Mouse (Mus musculus) urinary bladder, postnatal 4 days (tissue): ENCODE data around the gene Igfbp2.
A peak's percentile ranks its signal among the peaks of the same experiment; 100 is the strongest.

Source experiments
- DNase-seq, 2 experiments: peaks; one replicate each; pipeline ENCODE4 v3.0.0; 2021 to 2022; ENCODE audit warnings: low spot score in 2 of 2

Igfbp2 gene

DNA sequence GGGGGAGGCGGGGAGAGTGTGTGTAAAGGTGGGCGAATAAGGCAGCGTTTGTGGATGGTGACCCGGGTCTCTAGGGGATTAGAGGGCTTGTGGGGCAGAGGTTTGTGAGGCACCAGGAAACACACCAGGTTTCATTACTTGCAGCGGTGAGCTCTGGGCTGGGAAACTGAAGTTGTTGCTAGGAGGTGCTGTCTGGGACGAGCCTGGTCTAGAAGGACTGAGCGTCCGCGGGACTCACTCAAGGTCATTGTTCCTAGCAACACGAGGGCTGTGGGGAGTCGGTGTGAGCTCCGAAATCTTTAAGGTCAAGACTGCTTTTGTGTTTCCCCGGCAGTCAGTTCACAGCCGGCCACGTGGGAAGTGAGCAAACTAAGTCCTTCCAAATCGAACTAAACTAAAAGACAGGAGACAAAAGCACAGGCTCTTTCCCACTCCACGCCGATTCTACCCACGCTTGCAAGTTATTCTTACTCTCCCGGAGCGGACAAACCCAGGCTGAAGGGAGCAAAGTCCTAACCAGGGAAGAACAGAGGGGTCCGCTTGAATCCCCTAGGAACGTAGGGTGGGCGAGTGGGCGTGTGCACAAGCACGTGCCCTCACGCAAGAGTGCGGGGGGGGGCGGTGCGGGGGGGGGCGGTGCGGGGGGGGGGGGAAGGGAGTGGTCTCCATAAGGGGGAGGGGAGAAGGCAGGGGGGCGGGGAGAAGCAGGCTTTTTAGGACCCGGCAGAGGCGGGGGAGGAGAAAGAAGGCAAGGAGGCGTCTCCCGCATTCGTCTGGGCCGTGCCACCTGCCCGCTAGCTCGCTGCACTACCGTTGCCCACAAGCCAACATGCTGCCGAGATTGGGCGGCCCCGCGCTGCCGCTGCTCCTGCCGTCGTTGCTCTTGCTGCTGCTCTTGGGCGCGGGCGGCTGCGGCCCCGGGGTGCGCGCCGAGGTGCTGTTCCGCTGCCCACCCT is at the start of gene Igfbp2:
Gene Igfbp2 (plus strand): TSS at position 753 of the 956 bp plus-strand sequence.
- peak in 1 of 2 experiments; percentile 37 for DNase-seq

DNA sequence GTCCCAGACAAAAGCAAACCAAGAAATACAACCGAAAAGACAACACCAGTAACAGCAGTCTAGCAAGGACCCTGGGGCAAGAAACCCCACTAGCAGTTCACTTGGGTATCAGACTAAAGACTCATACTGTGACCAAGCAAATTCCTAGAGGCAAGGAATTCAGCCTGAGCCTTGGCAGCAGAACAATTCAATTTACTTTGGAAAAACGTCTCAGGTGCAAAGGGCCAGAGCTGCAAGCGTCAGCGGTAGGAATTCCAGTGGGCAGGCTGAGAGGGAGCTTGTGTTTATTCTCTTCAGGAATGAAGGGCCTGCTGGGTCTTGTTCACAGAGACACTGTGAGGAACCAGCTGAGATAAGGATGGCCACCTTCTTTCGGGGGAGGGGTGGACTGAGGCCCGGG is 45.5 kb upstream of the Igfbp2 start:
- no peak for DNase-seq

DNA sequence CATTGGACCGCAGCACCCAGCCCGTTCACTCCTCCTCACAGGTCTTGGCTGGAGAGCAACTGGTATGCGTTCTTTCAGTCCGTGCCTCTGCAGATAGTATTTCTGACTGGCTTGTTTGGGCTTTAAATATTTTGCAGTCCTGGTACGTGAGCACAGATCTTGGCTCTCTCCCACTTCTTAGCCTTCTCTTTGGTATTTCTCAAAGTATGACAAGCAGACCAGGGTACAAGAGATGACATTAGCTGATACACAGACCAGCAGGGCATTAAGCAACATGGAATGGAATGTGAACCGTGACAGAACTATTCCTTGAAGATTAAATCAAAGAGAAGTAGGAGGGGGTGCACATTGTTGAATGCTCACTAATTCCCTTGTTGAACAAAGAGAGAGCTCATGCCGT is 43.6 kb upstream of the Igfbp2 start:
- DNase-seq = no peak

DNA sequence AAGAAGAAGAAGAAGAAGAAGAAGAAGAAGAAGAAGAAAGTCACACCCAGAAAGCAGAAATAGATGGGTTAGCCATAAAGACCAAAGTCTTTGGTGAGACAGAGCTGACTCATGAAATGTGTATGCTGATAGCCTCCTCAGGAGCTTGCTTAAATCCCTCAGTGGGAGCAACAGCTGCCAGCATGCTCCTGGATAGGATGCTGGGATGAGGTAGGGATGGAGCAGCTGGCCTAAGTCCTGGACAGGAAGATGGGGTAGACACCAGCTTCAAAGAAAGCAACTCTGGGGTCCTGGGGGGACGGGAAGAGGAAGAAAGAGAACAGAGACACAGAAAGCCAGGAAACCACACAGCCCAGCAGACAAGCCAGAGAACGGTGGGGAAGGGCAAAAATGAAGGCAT is 41.0 kb upstream of the Igfbp2 start:
- no peak for DNase-seq

DNA sequence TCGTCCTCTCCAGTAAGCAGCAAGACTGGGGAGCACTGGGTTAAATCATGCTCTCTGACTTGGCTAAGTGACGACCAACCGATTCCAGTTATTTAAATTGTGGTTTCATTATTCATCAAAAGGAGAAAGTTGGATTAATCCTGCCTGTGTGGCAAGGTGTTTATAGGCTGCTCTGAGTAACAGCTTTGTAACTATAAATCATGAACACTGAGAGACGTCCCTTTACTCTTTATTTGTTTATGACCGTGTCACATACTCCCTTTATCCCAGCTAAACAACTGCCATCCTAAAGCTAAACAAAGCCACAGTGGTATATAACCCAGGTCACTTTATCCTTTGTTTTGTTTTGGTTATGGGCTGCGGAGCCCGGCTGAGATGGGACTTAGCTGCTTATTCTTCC is 40.3 kb upstream of the Igfbp2 start:
- no peak for DNase-seq

DNA sequence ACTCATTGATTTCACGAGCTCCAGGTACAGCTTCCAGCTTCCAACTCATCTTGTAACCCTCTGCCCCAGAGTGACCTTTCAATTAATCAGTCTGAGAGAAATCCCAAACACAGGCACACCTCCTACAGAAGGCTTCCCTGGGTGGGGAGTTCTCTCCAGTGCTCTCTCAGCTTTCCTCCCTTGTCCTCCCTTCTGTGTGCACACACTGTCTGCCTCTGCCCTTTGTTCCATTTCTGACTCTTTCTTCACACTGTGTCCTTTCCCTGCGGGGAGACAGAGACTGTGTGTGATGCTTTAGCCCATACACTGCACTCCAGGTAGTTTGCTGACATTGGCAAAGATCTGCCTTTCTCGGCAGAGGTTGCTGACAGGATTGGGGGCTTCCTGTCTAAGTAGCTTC is 33.6 kb upstream of the Igfbp2 start:
- DNase-seq = no peak

DNA sequence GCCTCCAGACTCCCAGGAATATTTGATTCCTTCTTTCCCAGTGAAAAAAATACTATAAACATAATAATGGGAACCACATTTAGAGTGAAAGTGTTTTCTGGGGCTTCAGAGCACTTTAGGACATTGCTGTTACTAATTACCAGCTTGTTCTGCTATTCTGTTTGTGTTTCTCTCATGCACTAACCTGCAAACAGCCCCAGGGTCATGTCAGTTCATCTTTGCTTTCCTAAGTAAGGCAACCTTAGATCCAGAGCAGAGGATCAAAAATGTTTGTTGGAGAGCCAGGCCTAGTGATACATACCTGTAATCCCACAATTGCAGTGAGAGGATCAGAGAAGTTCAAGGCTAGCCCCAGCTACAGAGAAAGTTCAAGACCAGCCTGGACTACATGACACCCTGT is 32.6 kb upstream of the Igfbp2 start:
- DNase-seq = no peak

DNA sequence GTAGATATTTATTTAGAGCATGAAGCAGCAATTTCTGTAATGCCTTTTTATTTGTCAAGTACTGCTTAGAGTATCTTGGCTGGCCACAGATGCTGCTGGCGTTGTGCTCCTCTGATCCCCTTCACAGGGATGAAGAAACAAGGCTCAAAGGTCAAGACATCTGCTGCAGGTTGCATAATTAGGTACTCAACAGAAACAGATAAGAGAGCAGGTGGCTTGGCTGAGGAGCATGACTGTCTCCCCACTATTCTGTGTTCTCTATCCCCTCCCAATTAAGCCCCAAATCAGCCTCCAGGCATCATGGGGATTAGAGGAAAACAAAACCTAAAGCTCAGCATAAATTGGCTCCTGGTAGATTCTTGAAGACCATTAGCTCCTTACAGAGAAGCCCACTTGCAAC is 32.0 kb upstream of the Igfbp2 start:
- DNase-seq = no peak

DNA sequence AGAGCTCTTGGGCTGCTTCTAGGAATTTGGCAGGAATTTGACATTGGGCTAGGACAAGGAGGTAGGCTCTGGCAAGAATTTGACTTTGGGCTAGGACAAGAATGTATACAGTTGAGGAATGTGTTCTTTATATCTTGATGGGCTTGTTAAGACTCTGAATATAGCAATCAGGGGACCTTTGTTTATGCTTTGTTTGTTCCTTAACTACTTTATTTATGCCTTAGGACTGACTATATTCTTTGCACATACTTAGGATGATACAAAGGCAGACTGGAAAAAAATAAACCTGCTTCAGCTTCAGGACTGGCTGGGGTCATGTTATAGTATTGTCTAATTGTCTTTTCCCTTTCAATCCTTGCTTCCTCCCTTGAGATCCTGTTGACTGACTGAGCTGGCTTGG is 31.1 kb upstream of the Igfbp2 start:
- DNase-seq = no peak

DNA sequence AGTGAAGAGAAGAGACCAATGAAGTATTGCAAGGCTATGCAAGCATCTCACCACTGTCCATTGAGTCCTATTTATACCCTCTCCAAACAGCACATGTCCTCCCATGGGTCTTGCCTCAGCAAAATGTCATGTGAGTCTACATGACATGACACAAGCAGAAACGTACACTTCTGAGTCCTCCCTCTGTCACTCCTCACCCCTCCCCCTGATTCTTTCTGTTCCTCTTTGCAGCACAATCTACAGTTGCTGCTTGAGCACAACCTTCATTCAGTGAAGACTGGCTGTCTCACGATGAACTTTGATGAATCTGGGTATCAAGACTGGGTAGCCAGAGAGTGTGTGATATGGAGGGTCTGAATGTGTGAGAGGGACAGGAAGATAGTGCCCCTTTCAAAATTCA is 28.2 kb upstream of the Igfbp2 start:
- no peak for DNase-seq

DNA sequence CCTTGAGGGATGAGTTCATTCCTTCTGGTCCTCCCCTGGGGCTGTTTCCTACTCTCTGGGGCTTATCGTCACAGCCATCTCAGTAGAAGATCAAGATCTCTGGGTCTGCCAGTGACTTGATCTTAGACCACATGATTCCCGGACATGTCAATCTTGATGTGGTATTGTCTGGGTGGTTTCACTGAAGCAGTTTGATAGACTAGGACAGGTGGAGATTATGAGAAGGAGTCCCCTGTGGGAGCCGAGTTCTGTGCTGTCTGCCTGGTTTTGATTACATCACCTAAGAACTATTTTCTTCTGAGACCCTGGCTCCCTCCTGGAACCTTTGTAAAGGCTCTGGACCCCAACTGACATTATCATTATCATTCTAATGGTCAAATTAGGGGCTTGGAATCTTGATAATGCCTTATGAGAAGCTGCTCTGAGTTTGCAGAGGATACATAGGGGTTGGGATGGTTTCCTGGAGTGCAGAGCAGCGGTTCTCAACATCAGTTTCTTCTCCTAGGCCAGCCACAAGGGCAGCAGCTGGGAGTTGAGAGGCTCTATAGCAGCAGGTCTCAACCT is 27.1 kb upstream of the Igfbp2 start:
- no peak for DNase-seq

DNA sequence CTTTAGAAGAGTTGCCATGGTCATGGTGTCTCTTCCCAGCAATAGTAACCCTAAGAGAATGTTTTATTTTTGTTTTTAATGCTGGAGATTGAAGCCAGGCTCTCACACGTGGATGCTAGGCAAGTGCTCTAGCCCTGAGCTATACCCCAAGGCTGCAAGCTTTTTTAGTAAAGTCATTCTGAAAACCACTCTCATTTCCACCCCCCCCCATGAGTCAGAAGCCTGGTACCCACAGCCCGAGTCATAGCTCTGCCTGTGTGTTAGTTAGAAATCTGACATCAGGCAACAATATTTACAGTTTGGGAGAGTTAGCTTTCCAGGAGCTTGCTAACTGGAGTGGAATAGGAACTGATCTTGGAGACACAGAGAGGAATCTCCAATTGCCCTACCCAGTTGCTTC is 25.9 kb upstream of the Igfbp2 start:
- DNase-seq = no peak

DNA sequence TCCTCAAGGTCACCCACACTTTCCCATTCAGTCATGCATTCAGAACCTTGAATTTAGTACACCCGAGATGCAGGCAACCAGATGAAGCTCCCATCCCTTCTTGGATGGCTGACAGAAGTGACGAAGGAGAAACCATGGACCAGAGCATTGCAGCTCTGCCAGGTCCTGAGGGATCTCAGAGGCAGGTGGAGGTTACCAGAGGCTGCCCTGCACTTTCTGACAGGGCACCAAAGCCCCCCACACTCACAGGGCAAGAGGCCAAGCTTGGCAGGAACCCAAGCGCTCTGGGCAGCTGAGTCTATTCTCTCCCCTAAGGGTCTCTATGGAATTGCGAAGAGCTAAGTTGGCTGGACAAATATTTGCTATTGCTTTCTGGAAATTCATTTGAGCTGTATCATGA is 20.3 kb upstream of the Igfbp2 start:
- DNase-seq = no peak

DNA sequence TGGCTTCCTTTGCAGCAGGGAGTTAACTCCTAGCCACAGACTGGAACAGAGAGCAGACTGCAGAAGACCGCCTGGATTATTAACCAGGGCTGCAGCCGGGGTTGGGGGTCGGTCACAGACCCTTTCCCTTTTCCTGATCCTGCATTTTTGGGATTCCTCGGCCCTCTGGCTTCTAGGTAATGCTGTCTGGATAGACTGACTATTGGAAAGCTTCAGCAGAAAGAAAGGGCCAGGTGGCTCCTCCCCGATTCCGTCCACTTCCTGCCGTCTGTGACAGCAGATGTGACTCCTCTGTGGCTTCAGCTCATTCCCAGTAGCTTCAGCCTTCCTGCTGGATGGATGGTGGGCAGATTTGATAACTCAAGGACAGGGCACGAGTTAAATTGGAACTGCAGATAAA is 19.3 kb upstream of the Igfbp2 start:
- DNase-seq = no peak

DNA sequence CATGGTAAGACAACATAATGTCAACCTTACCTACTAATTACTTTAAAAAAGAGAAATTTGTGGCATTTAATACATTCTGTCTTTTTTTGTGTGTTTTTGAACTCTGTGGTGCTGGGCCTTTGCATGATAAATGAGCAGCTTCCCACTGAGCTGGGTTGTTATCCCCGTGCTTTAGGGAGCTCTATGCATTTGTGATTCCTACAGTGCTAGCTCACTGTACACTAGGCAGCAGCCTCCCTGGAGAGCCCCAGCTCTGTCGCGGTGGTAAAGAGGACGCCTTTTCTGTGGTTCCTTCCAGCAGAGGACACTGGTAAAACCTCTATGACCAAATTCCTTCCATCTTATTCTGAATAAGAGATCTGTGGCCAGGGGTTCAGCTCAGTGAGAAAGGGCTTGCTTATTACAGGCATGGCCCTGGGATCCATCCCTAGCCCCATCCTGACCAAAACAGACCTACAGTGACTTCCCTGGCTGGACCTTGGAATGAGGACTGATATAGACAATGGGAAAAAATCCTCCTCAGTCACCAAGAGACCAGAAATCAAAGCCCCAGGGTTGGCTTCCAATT is 18.7 kb upstream of the Igfbp2 start:
- DNase-seq = no peak

DNA sequence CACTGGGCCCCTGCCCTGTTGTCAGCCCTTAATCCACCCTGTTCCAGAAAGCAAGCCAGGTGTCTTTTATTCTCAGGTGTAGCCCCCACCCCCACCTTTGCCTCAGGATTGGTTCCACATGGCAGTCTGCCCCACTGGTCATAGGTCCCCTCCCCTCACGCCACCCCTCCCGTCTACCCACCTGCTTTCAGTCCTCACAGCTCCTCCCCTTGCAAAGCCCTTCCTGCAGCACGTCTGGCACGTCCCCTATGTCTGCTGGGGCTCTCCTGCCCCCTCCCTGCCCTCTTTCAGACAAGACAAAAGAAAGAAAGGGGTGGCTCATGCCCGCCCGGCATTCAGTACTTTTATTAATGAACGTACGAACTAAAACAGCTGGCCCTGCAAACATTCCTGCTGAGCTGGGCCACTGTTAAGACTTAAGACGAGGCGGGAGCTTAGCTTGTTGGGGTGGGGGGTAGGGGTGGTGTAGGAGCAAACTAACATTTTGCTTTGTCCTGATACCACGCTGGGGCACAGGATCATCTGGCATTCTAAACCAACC is 18.2 kb upstream of the Igfbp2 start:
- no peak for DNase-seq

DNA sequence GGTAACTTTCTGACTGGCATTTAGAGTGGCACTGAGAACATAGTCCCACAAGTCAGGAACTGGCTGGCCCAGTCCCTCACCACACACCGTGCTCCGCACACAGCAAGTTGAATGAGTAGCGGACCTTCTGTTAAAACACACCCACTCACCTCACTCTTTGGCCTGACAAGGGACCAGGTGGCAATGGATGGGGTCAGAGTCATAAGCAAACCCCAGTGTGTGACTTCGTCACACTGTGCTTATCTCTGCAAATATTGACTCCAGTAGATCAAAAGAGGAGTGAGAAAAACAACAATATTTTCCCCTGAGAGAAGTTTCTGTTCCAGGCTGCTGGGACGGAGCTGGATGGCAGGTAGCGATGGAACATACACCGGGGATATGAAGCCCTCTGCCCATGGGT is 15.0 kb upstream of the Igfbp2 start:
- DNase-seq = no peak

DNA sequence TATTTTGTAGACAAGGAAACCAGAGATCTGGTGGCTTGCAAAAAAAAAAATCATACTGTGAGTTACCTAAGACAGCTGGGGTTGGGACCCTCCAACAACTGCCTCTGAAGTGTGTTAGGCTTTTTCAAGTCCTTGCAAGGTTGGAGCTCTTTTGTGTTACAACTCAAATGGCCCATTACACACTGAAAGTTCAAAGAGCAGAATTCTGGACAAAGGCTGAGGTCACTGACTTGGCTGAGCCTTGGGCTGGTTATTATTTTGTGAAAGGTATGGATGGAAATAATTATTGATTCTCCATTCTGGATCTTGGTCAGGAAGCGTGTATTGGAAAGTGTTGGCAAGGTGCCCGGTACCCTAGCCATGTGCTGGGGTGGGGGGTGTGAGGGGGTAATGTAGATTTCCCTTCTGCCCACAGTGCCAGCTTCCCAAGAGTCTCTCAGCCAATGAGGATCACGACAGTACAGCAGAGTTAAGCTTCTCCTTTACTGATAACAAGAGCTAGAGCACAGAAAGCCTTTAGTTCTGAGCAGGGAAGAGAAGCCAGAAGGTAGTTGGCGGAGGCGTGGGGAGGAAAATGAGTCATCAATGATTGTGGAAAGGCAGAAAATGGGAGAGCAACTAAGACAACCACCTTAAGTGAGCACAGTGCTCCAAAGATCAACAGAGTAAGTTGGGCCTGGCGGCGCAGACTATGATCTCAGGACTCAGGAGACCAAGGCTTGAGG is 14.2 kb upstream of the Igfbp2 start:
- no peak for DNase-seq

DNA sequence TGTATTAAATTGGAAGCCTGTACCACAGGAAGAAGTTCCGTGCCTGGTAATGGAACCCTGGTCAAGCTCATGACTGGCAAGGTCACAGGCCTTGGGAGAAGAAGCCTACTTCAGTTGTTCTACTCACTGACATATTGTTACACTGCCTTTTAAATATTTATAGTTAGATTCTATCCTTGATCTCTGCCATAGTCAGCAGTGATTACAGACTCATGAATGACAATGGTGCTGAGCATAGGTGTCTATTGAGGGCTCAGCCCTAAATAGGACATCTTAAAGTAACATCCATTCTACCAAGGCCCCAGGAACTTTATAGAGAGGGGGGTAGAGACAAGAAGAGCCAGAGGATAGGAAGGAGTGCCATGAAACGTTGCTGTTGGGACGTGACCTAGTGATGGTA is 13.2 kb upstream of the Igfbp2 start:
- DNase-seq = no peak

DNA sequence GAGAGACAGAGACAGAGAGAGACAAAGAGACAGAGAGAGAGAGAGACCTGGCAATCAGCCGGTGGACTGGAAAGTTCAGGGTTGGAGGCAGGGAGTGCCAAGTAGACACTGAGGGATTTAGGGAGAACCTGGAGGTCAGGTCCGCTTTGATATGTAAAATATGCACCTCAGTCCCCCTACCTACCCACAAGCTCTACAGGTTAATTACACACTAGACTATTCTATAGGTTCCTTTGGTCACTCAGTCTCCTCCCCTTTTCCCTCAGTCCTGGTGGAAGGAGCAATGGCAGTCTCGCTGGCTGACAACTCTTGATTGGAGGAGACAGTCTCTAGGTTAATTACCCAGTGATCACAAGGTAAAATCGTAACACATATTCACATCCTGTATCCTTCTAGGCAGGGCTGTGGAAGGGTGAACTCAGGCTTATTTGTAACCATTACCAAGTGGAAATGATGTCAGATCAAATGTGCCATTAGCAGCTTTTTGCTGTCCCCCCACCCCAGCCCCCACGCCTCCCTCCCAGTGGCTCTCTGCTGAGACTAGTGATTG is 11.1 kb upstream of the Igfbp2 start:
- no peak for DNase-seq

DNA sequence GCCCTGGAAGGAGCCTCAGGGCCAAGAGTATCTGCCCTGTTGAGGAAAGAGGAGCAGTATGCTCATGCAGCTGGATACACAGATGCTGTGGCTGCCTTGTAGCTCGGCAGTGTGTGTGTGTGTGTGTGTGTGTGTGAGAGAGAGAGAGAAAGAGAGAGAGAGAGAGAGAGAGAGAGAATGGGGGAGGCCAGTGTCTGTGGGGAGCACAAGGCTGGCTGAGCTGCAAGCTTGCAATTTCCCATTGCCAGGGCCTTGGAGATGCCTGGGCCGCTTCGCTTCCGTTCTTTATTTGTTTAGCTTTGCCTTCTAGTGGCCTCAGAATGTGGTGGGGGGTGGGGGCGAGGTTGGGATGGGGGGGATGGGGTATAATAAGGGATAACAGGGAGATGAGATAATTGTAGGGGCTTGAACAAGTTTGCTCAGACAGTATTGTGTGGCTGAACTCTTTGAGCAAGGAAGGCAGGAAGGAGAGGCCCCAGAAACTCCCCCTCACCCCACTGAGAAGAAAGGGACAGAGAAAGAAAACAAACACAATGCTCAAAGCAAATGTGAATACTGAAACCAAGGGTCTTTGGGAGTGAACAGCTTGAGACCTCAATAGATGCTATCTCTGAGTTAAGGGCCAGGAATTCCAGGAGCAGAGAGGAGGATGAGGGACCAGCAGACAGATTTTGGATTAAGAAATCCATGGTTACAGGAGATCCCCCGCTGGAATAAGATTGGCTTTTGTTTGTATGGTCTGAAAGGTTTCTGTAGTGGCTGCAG is 10.5 kb upstream of the Igfbp2 start:
- no peak for DNase-seq
